Comparison of ENCODE assay signal across 27 mouse cellular contexts in genomic region chr19:29657033-29657432, GRCm38 (mm10). TPM values are rescaled to one million over a fixed set of nuclear protein-coding genes. Genes with fewer than 3 reads are reported as not detected.
A peak's percentile ranks its signal among the peaks of the same experiment; 100 is the strongest.
DNase-seq lines count a peak whose midpoint lies in the region; ATAC-seq and TF ChIP-seq lines count a peak whose summit lies in the region.
"Had no signal": no experiment of that assay in that cellular context is flagged by ENCODE, and none has a peak within 500 bp of the region (broad histone marks: within the 10 kb centered on the region; RNA-seq: fewer than 3 reads in every experiment).

No protein-coding gene starts in this region.

- CTCF ChIA-PET in Patski (lab: Charles Lee): interaction anchor here (1.1 to 1.5 kb wide), 2 partner anchors 14 to 145 kb away, joined by 3 to 4 read pairs; no protein-coding TSS in a partner anchor

- no peak overlapping the region for H3K9ac ChIP-seq in embryonic facial prominence, embryonic 11.5 days (replicated peaks; ENCODE audit: low read length)
- H3K9ac ChIP-seq: embryonic facial prominence, embryonic 12.5 days; embryonic facial prominence, embryonic 15.5 days; forebrain, postnatal 0 days; hindbrain, embryonic 12.5 days; hindbrain, embryonic 15.5 days had no signal

- POLR2A ChIA-PET in Patski (lab: Charles Lee): no interaction called here

- H3K27ac ChIP-seq in embryonic facial prominence, embryonic 11.5 days (replicated peaks; ENCODE audit: low read depth, low read length): no peak overlapping the region
- H3K27ac ChIP-seq in embryonic facial prominence, embryonic 10.5 days (replicated peaks): no peak overlapping the region
- H3K27ac ChIP-seq in gastrocnemius, adult 2 months: no peak overlapping the region
- H3K27ac ChIP-seq: embryonic facial prominence, embryonic 12.5 days; embryonic facial prominence, embryonic 15.5 days; hindbrain, embryonic 12.5 days; hindbrain, embryonic 15.5 days had no signal

- no peak for ATAC-seq in embryonic facial prominence, embryonic 11.5 days (replicated peaks; ENCODE audit: insufficient number of reproducible peaks, low FRiP score, low TSS enrichment, low read depth)
- ATAC-seq in Patski: peak; percentile 34
- ATAC-seq: activated CD4-positive, CD25-positive, alpha-beta regulatory T cell, adult 4 months; forebrain, embryonic 14.5 days; forebrain, postnatal 0 days had no signal

- no peak overlapping the region for H3K4me3 ChIP-seq in embryonic facial prominence, embryonic 11.5 days (ENCODE audit: low read depth, low read length)
- H3K4me3 ChIP-seq in embryonic facial prominence, embryonic 10.5 days: no peak overlapping the region
- H3K4me3 ChIP-seq in gastrocnemius, adult 2 months: no peak overlapping the region
- H3K4me3 ChIP-seq: embryonic facial prominence, embryonic 12.5 days; embryonic facial prominence, embryonic 15.5 days; hindbrain, embryonic 12.5 days; hindbrain, embryonic 15.5 days had no signal

- no peak overlapping the region for H3K4me2 ChIP-seq in embryonic facial prominence, embryonic 11.5 days (ENCODE audit: low read depth, low read length)
- H3K4me2 ChIP-seq: embryonic facial prominence, embryonic 12.5 days; embryonic facial prominence, embryonic 15.5 days; heart, embryonic 11.5 days; hindbrain, embryonic 12.5 days; hindbrain, embryonic 15.5 days had no signal

- H3K36me3 ChIP-seq in embryonic facial prominence, embryonic 11.5 days (replicated peaks; ENCODE audit: control insufficient read depth, insufficient read depth, low read depth, low read length): no peaks in the 10 kb centered on the region
- no peaks in the 10 kb centered on the region for H3K36me3 ChIP-seq in embryonic facial prominence, embryonic 10.5 days (replicated peaks)
- H3K36me3 ChIP-seq: embryonic facial prominence, embryonic 12.5 days; embryonic facial prominence, embryonic 15.5 days; hindbrain, embryonic 12.5 days; hindbrain, embryonic 15.5 days had no signal

- no peaks in the 10 kb centered on the region for H3K9me3 ChIP-seq in embryonic facial prominence, embryonic 11.5 days (replicated peaks; ENCODE audit: control insufficient read depth, low read length)
- H3K9me3 ChIP-seq in embryonic facial prominence, embryonic 10.5 days: no peaks in the 10 kb centered on the region
- H3K9me3 ChIP-seq: embryonic facial prominence, embryonic 12.5 days; embryonic facial prominence, embryonic 15.5 days; hindbrain, embryonic 12.5 days; hindbrain, embryonic 15.5 days had no signal

- DNase-seq in embryonic facial prominence, embryonic 11.5 days (ENCODE audit: low spot score): peak; percentile 18
- DNase-seq in embryonic facial prominence, embryonic 10.5 days (ENCODE audit: low spot score): no peak
- peak; percentile 11 for DNase-seq in retina, postnatal 1 day
- no peak for DNase-seq in retina, embryonic 14.5 days (ENCODE audit: low spot score)
- DNase-seq in Patski (ENCODE audit: low read depth, low spot score): no peak
- DNase-seq in frontal cortex, adult 2 months (ENCODE audit: extremely low spot score in 1 of 2, low spot score in 1 of 2): no peak
- DNase-seq in gastrocnemius, adult 2 months: no peak
- DNase-seq: adrenal gland, adult 8-10 months; adrenal gland, postnatal 25 days; cerebellum, adult 11-12 months; cerebellum, adult 8-10 months; cerebellum, postnatal 10 days; cerebellum, postnatal 36 days; embryo, embryonic 11 days; forebrain, postnatal 0 days; gastrocnemius, postnatal 14 days had no signal

- intact Hi-C loops in gastrocnemius, adult 2 months (cut with DNase I): no loop called here

- no peak for TF ChIP-seq CTCF in Patski (IDR thresholded peaks at IDR 0.05)
- TF ChIP-seq CTCF in gastrocnemius, adult 2 months (IDR thresholded peaks at IDR 0.05): no peak

- no peaks in the 10 kb centered on the region for H3K27me3 ChIP-seq in embryonic facial prominence, embryonic 11.5 days (ENCODE audit: control insufficient read depth, insufficient read depth, low read length)
- no peaks in the 10 kb centered on the region for H3K27me3 ChIP-seq in embryonic facial prominence, embryonic 10.5 days (replicated peaks; ENCODE audit: low read depth, poor library complexity, severe bottlenecking)
- no peaks in the 10 kb centered on the region for H3K27me3 ChIP-seq in Patski
- H3K27me3 ChIP-seq: embryonic facial prominence, embryonic 12.5 days; embryonic facial prominence, embryonic 15.5 days; hindbrain, embryonic 12.5 days; hindbrain, embryonic 15.5 days had no signal

- in situ Hi-C loops in Patski (cut with MboI; ENCODE audit: low pct_unique_long_range_greater_than_20kb): no loop called here

- 56% methylated on average over 3 of the region's 3 CpGs for WGBS in embryonic facial prominence, embryonic 11.5 days
- WGBS in embryonic facial prominence, embryonic 10.5 days: 47% methylated on average over 3 of the region's 3 CpGs

- H3K4me1 ChIP-seq in embryonic facial prominence, embryonic 11.5 days (ENCODE audit: control insufficient read depth, insufficient read depth, low read length): no peaks in the 10 kb centered on the region
- H3K4me1 ChIP-seq in embryonic facial prominence, embryonic 10.5 days: peaks cover 26% of the 10 kb centered on the region
- H3K4me1 ChIP-seq: embryonic facial prominence, embryonic 12.5 days; hindbrain, embryonic 12.5 days; hindbrain, embryonic 15.5 days had no signal

RNA-seq across cellular contexts. Expression of gene Ermp1, which starts 8.8 kb away (rescaled TPM):
- 16.8 and 18.1 TPM in 2 replicates for polyA plus RNA-seq in embryonic facial prominence, embryonic 11.5 days (2014; fragmentation: Nextera tagmentation; extraction: Ambion mirVana)
- 16.9 and 17.7 TPM in 2 replicates for polyA plus RNA-seq in embryonic facial prominence, embryonic 10.5 days (2016; fragmentation: Nextera tagmentation; extraction: Ambion mirVana)
- polyA plus RNA-seq in Patski (2021): 94.4 TPM
- 24.4 and 26.8 TPM in 2 replicates for polyA plus RNA-seq in frontal cortex, adult 2 months (2012; rRNA removed)
- total RNA-seq in gastrocnemius, adult 2 months (2021): 1 to 10 TPM; 7.2 to 7.9 TPM

RNA-seq across cellular contexts. Expression of gene Mlana, which starts 40.6 kb away (rescaled TPM):
- polyA plus RNA-seq in embryonic facial prominence, embryonic 11.5 days (2014; fragmentation: Nextera tagmentation; extraction: Ambion mirVana): 1.1 and 1.6 TPM in 2 replicates
- polyA plus RNA-seq in embryonic facial prominence, embryonic 10.5 days (2016; fragmentation: Nextera tagmentation; extraction: Ambion mirVana): 0.21 and 0.50 TPM in 2 replicates
- polyA plus RNA-seq in Patski (2021): 0.31 TPM
- polyA plus RNA-seq in frontal cortex, adult 2 months (2012; rRNA removed): 0.34 and 0.63 TPM in 2 replicates
- not detected for total RNA-seq in gastrocnemius, adult 2 months (2021)
- total RNA-seq: adrenal gland, adult 8-10 months; adrenal gland, postnatal 25 days; forebrain, postnatal 0 days; gastrocnemius, adult 18-20 months; gastrocnemius, postnatal 14 days; hematopoietic stem cell, adult 5-6 weeks had no signal
- polyA plus RNA-seq: activated CD4-positive, CD25-positive, alpha-beta regulatory T cell, adult 4 months; cortical plate, adult 2 months; forebrain, embryonic 14.5 days; forebrain, postnatal 0 days; hindbrain, embryonic 12.5 days; hindbrain, embryonic 15.5 days; intestine, embryonic 14.5 days had no signal

Comparison
In these comparisons a context has a peak if more than half of its experiments do, and no peak if none do; other contexts are left out.
1. DNase-seq: peak in embryonic facial prominence, embryonic 11.5 days (single experiment) and retina, postnatal 1 day (single experiment); none in embryonic facial prominence, embryonic 10.5 days (single experiment), retina, embryonic 14.5 days (single experiment), Patski (single experiment), frontal cortex, adult 2 months (0 of 2) and gastrocnemius, adult 2 months (single experiment).